Mouse (Mus musculus) 3T3-L1 (cell line): ENCODE results near the gene Odf3.
"Not testable (repeated sequence)": the region's sequence is repeated elsewhere in the genome, so short reads cannot be mapped to it uniquely, and the experiment has no call there.

Source experiments
- DNase-seq: peaks from one replicate; pipeline ENCODE4 v3.0.0-alpha.2; 2015; ENCODE audit warnings: low read depth, low spot score

The Odf3 gene

DNA sequence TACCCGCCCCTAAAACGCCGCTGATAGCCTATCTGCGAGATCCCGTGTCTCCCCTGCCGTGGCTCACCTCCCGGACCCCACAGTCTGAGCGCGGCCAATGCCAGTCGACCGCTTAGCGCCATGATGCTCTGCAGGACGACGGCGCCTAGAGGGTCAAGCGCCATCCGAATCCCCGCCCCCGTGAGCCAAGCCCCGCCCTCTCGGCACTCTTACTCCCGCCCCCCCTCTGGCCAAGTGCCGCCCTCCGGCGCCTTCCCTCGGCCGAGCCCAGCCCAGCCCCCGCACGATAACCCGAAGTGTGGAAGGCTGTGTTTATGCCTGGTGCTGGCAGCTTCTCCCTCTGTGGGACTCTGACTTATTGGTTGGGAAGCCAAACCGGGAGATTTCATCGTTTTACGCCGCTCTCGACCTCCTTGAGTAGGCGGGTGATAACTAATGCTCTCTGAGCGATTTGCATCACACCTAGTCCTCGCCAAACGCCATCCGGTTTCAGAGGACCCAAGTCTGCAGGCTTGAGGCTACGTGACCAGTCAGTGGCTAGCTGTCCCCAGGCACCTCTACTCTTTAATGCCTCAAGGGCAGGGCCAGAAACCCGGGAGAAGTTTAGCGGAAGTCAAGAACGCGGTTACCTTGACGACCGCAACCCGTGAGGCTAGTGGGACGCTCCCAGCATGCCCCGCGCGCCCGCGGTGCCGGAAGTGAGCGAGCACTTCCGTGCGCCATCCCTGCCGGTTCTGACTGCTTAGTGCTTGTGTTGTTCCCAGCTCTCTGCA lies 34.3 kb downstream of the Odf3 start, which contains the start of the genes Psmd13 and Sirt3:
Psmd13 (plus strand) TSS at position 273 of the 773 bp plus-strand sequence.
Sirt3 (minus strand) TSS at position 614 of the 773 bp plus-strand sequence.
- DNase-seq: peak; percentile 93

GRCm38 (mm10) chr7:140882469-140882803 lies 34.8 kb downstream of the Odf3 start:
- no peak for DNase-seq

DNA sequence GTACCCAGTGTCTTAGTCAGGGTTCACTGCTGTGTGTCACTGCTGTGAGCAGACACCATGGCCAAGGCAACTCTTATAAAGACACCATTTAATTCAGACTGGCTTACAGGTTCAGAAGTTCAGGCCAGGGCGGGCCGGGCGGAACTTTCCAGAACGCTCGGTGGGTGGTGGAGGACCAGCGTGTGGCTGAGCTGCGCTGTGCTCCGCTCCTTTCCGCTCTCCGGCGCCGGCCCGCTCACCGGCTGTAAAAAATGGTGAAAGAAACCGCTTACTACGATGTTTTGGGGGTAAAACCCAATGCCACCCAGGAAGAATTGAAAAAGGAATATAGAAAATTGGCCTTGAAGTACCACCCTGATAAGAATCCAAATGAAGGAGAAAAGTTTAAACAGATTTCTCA lies 43.0 kb downstream of the Odf3 start:
- DNase-seq: not testable (repeated sequence)

GRCm38 (mm10) chr7:140894031-140894430 lies 46.4 kb downstream of the Odf3 start:
- DNase-seq: no peak

DNA sequence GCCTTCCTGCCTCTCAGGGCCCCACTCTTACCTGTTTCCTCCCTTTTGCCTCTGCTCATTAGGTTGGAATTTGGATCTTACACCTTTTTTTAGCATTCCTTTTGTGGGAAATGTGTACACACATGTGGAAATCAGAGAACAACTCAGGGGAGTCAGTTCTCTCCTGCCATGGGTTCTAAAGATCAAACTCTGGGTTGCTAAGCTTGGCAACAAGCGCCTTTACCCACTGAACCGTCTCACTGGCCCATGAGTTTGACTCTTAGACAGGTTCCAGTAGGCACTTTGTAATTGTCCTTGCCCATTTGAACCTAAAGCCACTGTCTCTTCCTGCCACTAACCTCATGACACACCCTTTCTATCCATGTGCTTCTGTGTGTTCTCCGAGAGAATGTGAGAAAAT lies 47.0 kb downstream of the Odf3 start:
- DNase-seq: no peak

DNA sequence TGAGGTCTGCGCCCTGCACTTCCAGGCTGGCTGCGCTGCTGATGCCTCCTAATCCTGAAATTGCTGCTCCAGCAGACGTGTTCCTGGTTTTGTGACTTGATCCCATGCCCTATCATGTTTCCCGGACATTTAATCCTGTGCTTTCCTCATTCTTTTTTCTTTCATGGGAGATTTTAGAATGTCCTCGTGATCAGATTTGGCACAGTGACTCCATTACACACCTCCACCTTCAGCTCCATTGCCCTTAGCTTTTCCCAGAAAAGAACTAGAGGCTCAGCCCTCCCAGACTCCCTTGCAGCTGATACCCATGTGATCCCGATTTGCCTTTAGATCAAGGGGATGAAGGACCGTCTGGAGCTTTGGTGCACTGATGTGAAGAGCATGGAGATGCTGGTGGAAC lies 50.3 kb downstream of the Odf3 start:
- no peak for DNase-seq

- no peak for DNase-seq
Measured at GRCm38 (mm10) chr7:140899121-140899520, 51.5 kb downstream of the Odf3 start.

GRCm38 (mm10) chr7:140900220-140900619 lies 52.6 kb downstream of the Odf3 start, which contains the start of gene Cox8b:
Gene Cox8b, minus strand, starts transcription at chr7:140900446.
- DNase-seq: no peak
